Mouse (Mus musculus): Measurements from ENCODE around the gene Gm17657.

DNA sequence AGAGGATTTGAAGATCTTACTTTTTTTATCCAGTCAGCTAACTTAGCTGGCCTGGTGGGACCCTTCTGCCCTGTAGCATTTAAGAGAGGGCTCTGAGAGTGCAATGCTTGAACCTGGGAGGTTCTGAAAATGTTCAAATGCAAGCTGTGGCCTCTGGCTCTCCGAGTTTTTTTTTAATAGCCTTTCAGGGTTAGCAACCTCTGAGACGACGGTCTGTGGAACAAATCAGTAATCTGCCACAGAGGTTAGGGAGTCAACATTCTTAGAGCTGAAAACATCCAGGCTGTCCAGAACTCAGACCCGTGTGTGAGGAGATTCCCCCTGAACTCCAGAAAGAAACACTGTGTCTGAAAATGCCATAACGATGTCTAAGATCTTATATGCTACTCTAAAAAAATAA is 9.0 kb upstream of the Gm17657 start:
- TF ChIP-seq CTCF (IDR thresholded peaks at IDR 0.05; ENCODE audit: low read depth, low read length): no peak
- no peak for TF ChIP-seq POLR2A (IDR thresholded peaks at IDR 0.05; ENCODE audit: extremely low read depth, insufficient read depth, low read length)
